ENCODE assay signal across 7 mouse cellular contexts in the genomic region with DNA sequence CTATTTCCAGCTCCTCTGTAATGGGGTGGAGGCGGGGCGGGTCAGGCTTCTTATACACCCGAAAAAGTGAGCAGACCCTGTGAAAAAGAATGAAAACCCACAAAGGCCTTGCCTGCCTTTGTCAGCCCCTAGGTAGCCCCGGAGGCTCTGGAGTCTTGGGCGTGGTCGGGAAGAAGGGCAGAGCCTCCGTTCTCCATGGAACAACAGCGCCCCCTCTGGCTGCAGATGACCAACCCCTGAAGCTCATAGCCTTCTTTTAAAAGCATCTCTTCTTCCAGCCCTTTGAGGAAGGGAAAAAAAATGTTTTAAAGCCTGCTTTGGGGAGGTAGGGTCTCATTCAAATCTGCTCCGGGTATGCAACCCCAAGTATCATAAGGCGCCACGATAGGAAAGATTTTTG. TPM values are rescaled to one million over a fixed set of nuclear protein-coding genes. Genes with fewer than 3 reads are reported as not detected.
DNase-seq lines count a peak whose midpoint lies in the region; TF ChIP-seq lines count a peak whose summit lies in the region.

No protein-coding gene starts in this region.

- no peaks in the 10 kb centered on the region for H3K27me3 ChIP-seq in ES-Bruce4 (ENCODE audit: control insufficient read depth, insufficient read depth, low read length, poor library complexity, severe bottlenecking)
- H3K27me3 ChIP-seq in heart, embryonic 10.5 days (ENCODE audit: insufficient read depth, poor library complexity, severe bottlenecking), result peaks cover 19% of the 10 kb centered on the region; the same call in 1 of the 2 replicates

- no peaks in the 10 kb centered on the region for H3K36me3 ChIP-seq in ES-Bruce4 (ENCODE audit: control insufficient read depth, insufficient read depth, low read length, poor library complexity, severe bottlenecking)
- H3K36me3 ChIP-seq in heart, embryonic 10.5 days, result no peaks in the 10 kb centered on the region

- H3K9ac ChIP-seq in ES-Bruce4 (ENCODE audit: low read depth, poor library complexity, severe bottlenecking), result no peak overlapping the region

- no peaks in the 10 kb centered on the region for H3K4me1 ChIP-seq in ES-Bruce4 (ENCODE audit: control insufficient read depth, insufficient read depth, low read length)
- peaks cover 46% of the 10 kb centered on the region for H3K4me1 ChIP-seq in heart, embryonic 10.5 days

- H3K9me3 ChIP-seq in ES-Bruce4 (replicated peaks; ENCODE audit: control insufficient read depth, insufficient read depth, low read length, poor library complexity, severe bottlenecking), result no peaks in the 10 kb centered on the region
- H3K9me3 ChIP-seq in heart, embryonic 10.5 days, result no peaks in the 10 kb centered on the region

- no peak for TF ChIP-seq EP300 in ES-Bruce4 (IDR thresholded peaks at IDR 0.05; ENCODE audit: insufficient read depth, low read depth, low read length)

- DNase-seq in WW6 (ENCODE audit: low read depth, low spot score), result peak; percentile 55
- DNase-seq in embryo, embryonic 11.5 days (ENCODE audit: low read depth, low spot score), result peak; percentile 63
- DNase-seq in heart, embryonic 10.5 days (ENCODE audit: low spot score), result peak; percentile 85
- peak; percentile 49 to 68 for DNase-seq in layer of hippocampus, adult 2 months (ENCODE audit: low spot score in 2 of 2)
- peak; percentile 86 for DNase-seq in lung, postnatal 4 days
- DNase-seq in testis, postnatal 14 days (ENCODE audit: low spot score), result peak; percentile 79

- TF ChIP-seq POLR2A in ES-Bruce4 (IDR thresholded peaks at IDR 0.05; ENCODE audit: insufficient read depth, low read length), result no peak

- H3K4me3 ChIP-seq in ES-Bruce4 (ENCODE audit: low read depth, low read length), result no peak overlapping the region
- peak overlapping the region; percentile 25; the same call in 1 of the 2 replicates for H3K4me3 ChIP-seq in heart, embryonic 10.5 days
- H3K4me3 ChIP-seq in layer of hippocampus, adult 2 months, result no peak overlapping the region

- 16% methylated on average over 11 of the region's 11 CpGs for WGBS in heart, embryonic 10.5 days

- TF ChIP-seq CTCF in ES-Bruce4 (IDR thresholded peaks at IDR 0.05; ENCODE audit: low read depth, low read length), result peak; percentile 80
- TF ChIP-seq CTCF in layer of hippocampus, adult 2 months (conservative IDR thresholded peaks at IDR 0.05), result peak; percentile 81

- no peak overlapping the region for H3K27ac ChIP-seq in ES-Bruce4 (ENCODE audit: insufficient read depth, low read length)
- H3K27ac ChIP-seq in heart, embryonic 10.5 days, result peak overlapping the region; percentile 60
- H3K27ac ChIP-seq in layer of hippocampus, adult 2 months, result no peak overlapping the region

RNA-seq across cellular contexts. Expression of gene Col6a1, which starts 2.4 kb away (rescaled TPM):
- 4.5 and 4.7 TPM in 2 replicates for polyA plus RNA-seq in ES-Bruce4 (2011; ENCODE audit: insufficient read depth, insufficient read length, low read depth, missing spikeins)
- 17.1 and 18.2 TPM in 2 replicates for polyA plus RNA-seq in heart, embryonic 10.5 days (2016; fragmentation: Nextera tagmentation; extraction: Ambion mirVana)
- total RNA-seq in layer of hippocampus, adult 2 months (2021), result 10 to 100 TPM; 19.6 to 23.2 TPM
